Mouse (Mus musculus) heart, embryonic 11.5 days (tissue): Measurements from ENCODE around the gene Gm21976. TPM values are rescaled to one million over a fixed set of nuclear protein-coding genes. Genes with fewer than 3 reads are reported as not detected.

Experiments
- ATAC-seq: fragments of 200-750 bp; cut with Nextera tagmentation; replicated peaks from 2 replicates; pipeline ENCODE4 v1.8.0; 2017; ENCODE audit warnings: moderate library complexity; ENCODE audit not compliant: insufficient number of reproducible peaks, low FRiP score, low TSS enrichment
- H3K27ac ChIP-seq: fragments of 300-500 bp; sonication (generic); 2 replicates; pipeline ENCODE4 v1.5.1; 2014; ENCODE audit warnings: mild to moderate bottlenecking, low read depth, low read length
- H3K27me3 ChIP-seq: fragments of 300-500 bp; sonication (generic); 2 replicates; pipeline ENCODE4 v1.6.1; 2014; ENCODE audit warnings: mild to moderate bottlenecking, low read length, mixed read lengths; ENCODE audit not compliant: control insufficient read depth, insufficient read depth
- H3K36me3 ChIP-seq: fragments of 300-500 bp; sonication (generic); 2 replicates; pipeline ENCODE4 v1.6.1; 2014; ENCODE audit warnings: mild to moderate bottlenecking, low read length, moderate library complexity, mixed read lengths; ENCODE audit not compliant: control insufficient read depth, insufficient read depth
- H3K4me1 ChIP-seq: fragments of 300-500 bp; sonication (generic); 2 replicates; pipeline ENCODE4 v1.6.1; 2014; ENCODE audit warnings: low read length; ENCODE audit not compliant: control insufficient read depth, insufficient read depth
- H3K4me2 ChIP-seq: fragments of 300-500 bp; sonication (generic); 2 replicates; pipeline ENCODE4 v1.6.1; 2014; ENCODE audit warnings: mild to moderate bottlenecking, moderate library complexity
- H3K4me3 ChIP-seq: fragments of 300-500 bp; sonication (generic); 2 replicates; pipeline ENCODE4 v1.5.1; 2014; ENCODE audit warnings: low read depth, low read length
- H3K9ac ChIP-seq: fragments of 300-500 bp; sonication (generic); 2 replicates; pipeline ENCODE4 v1.6.1; 2014; ENCODE audit warnings: mild to moderate bottlenecking, low read depth, low read length, moderate library complexity
- H3K9me3 ChIP-seq: fragments of 300-500 bp; sonication (generic); replicated peaks from 2 replicates; pipeline ENCODE4 v1.6.1; 2016; ENCODE audit warnings: low read length; ENCODE audit not compliant: control insufficient read depth
- WGBS: fragments of 180-500 bp; shearing (Covaris S2); extraction: QIAGEN DNeasy Blood & Tissue Kit; methylation state at CpG from one replicate; pipeline ENCODE4 v1.1.7; 2014; ENCODE audit not compliant: insufficient replicate concordance; 5-methylcytosine and 5-hydroxymethylcytosine counted together
- polyA plus RNA-seq: library from polyadenylated mRNA; unstranded; fragments of >200 nt; fragmentation: Nextera tagmentation; extraction: Ambion mirVana; gene quantifications from 2 replicates; pipeline ENCODE4 v1.2.1, GENCODE M21; 2014

Gene Gm21976
- polyA plus RNA-seq, 1 experiment from 2014 or later: not detected

GRCm38 (mm10) chr13:98254921-98255320 is 24.8 kb upstream of the Gm21976 start:
- ATAC-seq: no peak

GRCm38 (mm10) chr13:98262636-98263457 is 16.8 kb upstream of the Gm21976 start, which contains the start of the genes Utp15 and Ankra2:
Gene Utp15, minus strand, starts transcription at chr13:98263041.
Gene Ankra2, plus strand, starts transcription at chr13:98263074.
- Histone ChIP-seq H3K36me3 (0 out of 2 replicates have a peak, but pooled peaks cover 2% of the 10 kb centered on the region), H3K4me2 (peak within 1 kb of the TSS; percentile 90), H3K27ac (peak within 1 kb of the TSS; percentile 91), H3K4me3 (peak within 1 kb of the TSS; percentile 91), H3K9me3 (no peaks in the 10 kb centered on the region), H3K9ac (peak within 1 kb of the TSS; percentile 90), H3K4me1 (peaks cover 11% of the 10 kb centered on the region), H3K27me3 (no peaks in the 10 kb centered on the region)
- WGBS: under 1% methylated on average over 71 of the region's 71 CpGs
- ATAC-seq: peak; percentile 100

More at GRCm38 (mm10) chr13:98254921-98255320, 24.8 kb upstream of the Gm21976 start:
- Histone ChIP-seq H3K4me2 (no peak overlapping the region), H3K4me3 (no peak overlapping the region), H3K27me3 (no peaks in the 10 kb centered on the region), H3K9me3 (no peaks in the 10 kb centered on the region), H3K4me1 (no peaks in the 10 kb centered on the region), H3K9ac (no peak overlapping the region), H3K27ac (no peak overlapping the region), H3K36me3 (peaks cover 26% of the 10 kb centered on the region)
- WGBS: 76% methylated on average over 9 of the region's 9 CpGs

- Histone ChIP-seq H3K4me1 (peaks cover 11% of the 10 kb centered on the region), H3K4me2 (peak overlapping the region; percentile 90), H3K9me3 (no peaks in the 10 kb centered on the region), H3K27me3 (no peaks in the 10 kb centered on the region), H3K9ac (peak overlapping the region; percentile 90), H3K27ac (peak overlapping the region; percentile 91), H3K36me3 (peaks cover under 1% of the 10 kb centered on the region; the same call in 1 of the 2 replicates), H3K4me3 (peak overlapping the region; percentile 91)
- WGBS: 2% methylated on average over 16 of the region's 16 CpGs
- ATAC-seq: no peak
Measured at GRCm38 (mm10) chr13:98263458-98263987, 16.2 kb upstream of the Gm21976 start.

- Histone ChIP-seq H3K36me3 (peaks cover 3% of the 10 kb centered on the region; the same call in 1 of the 2 replicates), H3K9ac (peak overlapping the region; percentile 62), H3K4me3 (peak overlapping the region; percentile 91), H3K9me3 (no peaks in the 10 kb centered on the region), H3K27me3 (no peaks in the 10 kb centered on the region), H3K4me1 (peaks cover 11% of the 10 kb centered on the region), H3K27ac (no peak overlapping the region), H3K4me2 (peak overlapping the region; percentile 90)
- ATAC-seq: no peak
- WGBS: 24% methylated on average over 5 of the region's 5 CpGs
Measured at GRCm38 (mm10) chr13:98264111-98264510, 15.6 kb upstream of the Gm21976 start.

GRCm38 (mm10) chr13:98274023-98274422 is 5.7 kb upstream of the Gm21976 start:
- no peak overlapping the region for H3K9ac ChIP-seq
- H3K4me2 ChIP-seq: no peak overlapping the region
- H3K9me3 ChIP-seq: no peaks in the 10 kb centered on the region
- ATAC-seq: no peak
- 93% methylated on average over 9 of the region's 9 CpGs for WGBS
- no peaks in the 10 kb centered on the region for H3K4me1 ChIP-seq
- H3K4me3 ChIP-seq: no peak overlapping the region
- no peaks in the 10 kb centered on the region for H3K27me3 ChIP-seq
- H3K36me3 ChIP-seq: peaks cover 11% of the 10 kb centered on the region
- no peak overlapping the region for H3K27ac ChIP-seq

- Histone ChIP-seq H3K4me2 (no peak overlapping the region), H3K4me3 (no peak overlapping the region), H3K27me3 (no peaks in the 10 kb centered on the region), H3K9me3 (no peaks in the 10 kb centered on the region), H3K36me3 (peaks cover 8% of the 10 kb centered on the region), H3K27ac (no peak overlapping the region), H3K4me1 (no peaks in the 10 kb centered on the region), H3K9ac (no peak overlapping the region)
- 53% methylated on average over 4 of the region's 4 CpGs for WGBS
- ATAC-seq: no peak
Measured at GRCm38 (mm10) chr13:98275646-98276045, 4.0 kb upstream of the Gm21976 start.

- 83% methylated on average over 7 of the region's 7 CpGs for WGBS
- Histone ChIP-seq H3K4me1 (no peaks in the 10 kb centered on the region), H3K4me3 (no peak overlapping the region), H3K9me3 (no peaks in the 10 kb centered on the region), H3K9ac (no peak overlapping the region), H3K27me3 (no peaks in the 10 kb centered on the region), H3K36me3 (peaks cover 8% of the 10 kb centered on the region; the same call in 1 of the 2 replicates), H3K4me2 (no peak overlapping the region), H3K27ac (no peak overlapping the region)
- ATAC-seq: no peak
Measured at GRCm38 (mm10) chr13:98276253-98276652, 3.4 kb upstream of the Gm21976 start.

- Histone ChIP-seq H3K4me1 (no peaks in the 10 kb centered on the region), H3K9ac (no peak overlapping the region), H3K9me3 (no peaks in the 10 kb centered on the region), H3K4me2 (no peak overlapping the region), H3K36me3 (peaks cover 3% of the 10 kb centered on the region; the same call in 1 of the 2 replicates), H3K4me3 (no peak overlapping the region), H3K27me3 (no peaks in the 10 kb centered on the region), H3K27ac (no peak overlapping the region)
- WGBS: 74% methylated on average over 2 of the region's 2 CpGs
- ATAC-seq: no peak
Measured at GRCm38 (mm10) chr13:98277501-98277900, 2.2 kb upstream of the Gm21976 start.
